Mouse (Mus musculus): Measurements from ENCODE around the gene Clmn.

Clmn gene

DNA sequence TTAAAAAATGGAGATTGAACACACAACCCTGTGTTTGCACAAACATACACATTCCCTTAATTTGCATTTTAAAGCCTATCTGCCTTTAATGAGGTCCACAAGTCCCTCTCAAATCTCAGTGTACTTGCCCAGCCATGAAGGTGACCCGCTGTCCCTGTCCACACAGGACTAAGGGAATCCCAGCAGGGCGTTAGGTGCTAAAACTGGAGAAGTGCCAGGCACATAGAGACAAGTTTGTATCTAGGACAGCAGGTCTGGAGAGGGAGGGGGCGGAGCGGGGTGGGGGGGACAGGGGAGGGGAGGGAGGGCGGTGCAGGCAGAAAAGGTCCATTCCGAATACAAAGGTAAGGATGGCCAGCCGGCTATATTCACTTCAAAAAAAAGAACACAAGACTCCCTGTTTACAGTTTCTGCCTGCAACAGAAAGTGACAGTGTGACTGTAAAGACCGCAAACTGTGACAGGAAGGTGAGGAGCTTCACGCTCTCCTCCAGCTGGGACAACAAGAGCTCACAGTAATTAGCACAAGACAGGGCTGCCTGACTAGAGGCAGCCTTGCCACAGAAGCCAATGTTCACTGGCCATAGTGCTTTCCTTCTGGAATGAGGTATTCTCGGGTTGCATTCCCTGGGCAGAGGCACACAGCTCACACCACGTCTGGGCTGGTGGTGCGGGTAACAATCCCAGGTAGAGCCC is 47.6 kb downstream of the Clmn start:
- DNase-seq (ENCODE audit: low spot score in 2 of 2): peak; percentile 42 to 47

DNA sequence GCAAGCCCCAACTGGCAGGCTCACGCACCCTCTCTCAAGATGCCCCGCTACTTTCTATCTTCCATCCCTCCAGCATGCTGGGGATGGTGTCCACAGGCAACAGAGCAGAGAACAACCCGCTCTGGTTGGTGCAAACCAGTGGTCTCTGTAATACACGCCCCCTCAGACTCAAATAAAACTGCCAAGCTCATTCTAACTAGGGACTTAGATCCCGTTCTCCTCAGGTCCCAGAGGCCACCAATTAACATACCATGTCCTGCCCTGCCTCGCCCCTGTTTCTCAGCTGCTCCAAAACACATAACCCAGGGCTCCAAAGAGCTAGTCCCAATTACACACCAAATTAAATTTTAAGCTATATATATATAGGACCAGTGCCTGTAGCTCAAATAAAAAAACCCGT is 50.6 kb downstream of the Clmn start:
- no peak for DNase-seq (ENCODE audit: low spot score in 2 of 2)

DNA sequence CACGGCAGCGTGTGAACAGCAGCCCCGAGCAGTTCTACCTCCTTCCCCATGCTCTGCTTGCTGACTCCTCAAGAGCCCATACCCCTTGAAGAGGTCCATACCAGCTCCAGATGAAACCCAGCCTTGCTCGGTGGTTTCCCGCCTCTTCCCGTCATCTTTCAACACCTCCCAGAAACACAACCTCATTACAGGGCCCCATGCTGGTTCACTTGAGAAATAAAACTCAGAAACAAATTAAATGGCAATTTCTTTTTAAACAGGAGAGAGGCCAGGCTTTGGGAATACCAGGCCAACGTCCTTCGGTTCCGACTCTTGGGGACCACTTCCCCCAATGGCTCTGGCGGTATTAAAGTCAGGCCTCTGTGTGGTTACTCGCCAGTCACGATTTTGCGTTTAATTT is 51.1 kb downstream of the Clmn start:
- DNase-seq (ENCODE audit: low spot score in 2 of 2): no peak

DNA sequence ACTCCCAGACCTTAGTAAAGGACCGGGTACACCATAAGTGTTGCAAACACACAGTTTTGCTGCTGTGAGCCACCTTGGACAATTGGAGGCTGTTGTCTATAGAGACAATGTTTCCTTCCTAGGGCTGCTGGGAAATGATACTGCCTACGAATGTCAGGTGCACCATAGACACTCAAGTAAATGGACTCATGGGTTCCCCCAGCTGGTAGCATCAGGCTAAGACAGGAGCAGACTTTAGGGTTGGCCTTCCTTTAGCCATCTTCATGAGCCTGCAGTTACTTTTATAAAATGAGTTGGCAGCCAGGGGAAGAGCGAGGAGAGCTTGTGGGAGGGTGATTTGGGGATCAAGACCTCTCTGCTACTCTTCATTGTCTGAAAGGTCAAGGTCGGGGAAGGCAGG is 52.2 kb downstream of the Clmn start:
- no peak for DNase-seq (ENCODE audit: low spot score in 2 of 2)

DNA sequence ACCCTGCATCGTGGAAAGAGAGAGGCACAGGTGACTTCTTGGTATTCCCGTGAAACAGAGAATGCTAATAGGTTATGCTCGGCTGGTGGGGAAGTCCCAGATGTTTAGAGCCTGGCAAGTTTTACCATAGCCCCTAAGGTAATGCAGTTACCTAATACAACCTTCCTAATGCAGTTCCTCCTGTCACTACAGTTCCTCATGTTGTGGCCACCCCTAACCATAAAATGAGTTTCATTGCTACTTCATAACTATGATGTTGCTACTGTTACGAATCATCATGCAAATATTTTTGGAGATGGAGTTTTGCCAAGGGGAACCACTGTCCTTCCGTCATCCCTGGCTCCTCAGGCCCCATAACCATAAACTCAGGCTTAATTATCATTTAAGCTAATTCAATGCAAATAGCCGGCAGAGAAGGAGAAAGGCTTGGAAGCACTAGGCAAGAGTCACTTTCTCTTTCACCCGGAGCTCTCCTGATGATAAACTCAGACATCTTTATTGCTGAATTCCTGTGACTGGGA is 53.9 kb downstream of the Clmn start:
- DNase-seq (ENCODE audit: low spot score in 2 of 2): no peak

DNA sequence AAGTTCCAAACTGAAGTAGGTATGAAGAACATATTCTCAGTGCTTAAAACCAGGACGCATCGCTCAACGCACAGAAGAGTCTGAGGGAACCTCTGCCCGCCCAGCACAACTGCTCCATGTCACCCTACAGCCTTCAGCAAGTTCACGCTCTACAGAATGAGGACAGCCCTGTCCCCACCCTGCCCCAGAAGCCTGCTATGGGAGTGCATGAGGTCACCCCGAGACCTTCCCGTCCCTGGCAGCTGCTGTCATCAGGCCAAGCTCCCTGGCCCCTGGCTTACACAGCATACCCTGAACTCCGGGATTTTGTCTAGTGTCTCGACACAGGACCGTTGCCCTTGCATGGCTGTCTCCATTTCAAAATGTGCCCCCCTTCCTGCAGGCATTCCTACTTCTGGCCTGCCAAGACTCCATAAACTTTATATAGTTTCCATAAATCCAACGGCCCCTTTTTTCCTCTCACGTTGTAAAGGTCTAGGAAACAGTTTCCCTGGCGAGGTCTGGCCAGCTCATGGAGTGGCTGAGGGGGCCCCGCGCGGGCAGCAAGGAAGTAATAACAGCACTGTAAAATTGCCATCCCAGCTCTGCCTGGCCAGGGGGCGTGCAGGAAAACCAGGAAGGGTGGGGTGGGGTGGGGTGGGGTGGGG is 56.3 kb downstream of the Clmn start:
- DNase-seq (ENCODE audit: low spot score in 2 of 2): no peak

DNA sequence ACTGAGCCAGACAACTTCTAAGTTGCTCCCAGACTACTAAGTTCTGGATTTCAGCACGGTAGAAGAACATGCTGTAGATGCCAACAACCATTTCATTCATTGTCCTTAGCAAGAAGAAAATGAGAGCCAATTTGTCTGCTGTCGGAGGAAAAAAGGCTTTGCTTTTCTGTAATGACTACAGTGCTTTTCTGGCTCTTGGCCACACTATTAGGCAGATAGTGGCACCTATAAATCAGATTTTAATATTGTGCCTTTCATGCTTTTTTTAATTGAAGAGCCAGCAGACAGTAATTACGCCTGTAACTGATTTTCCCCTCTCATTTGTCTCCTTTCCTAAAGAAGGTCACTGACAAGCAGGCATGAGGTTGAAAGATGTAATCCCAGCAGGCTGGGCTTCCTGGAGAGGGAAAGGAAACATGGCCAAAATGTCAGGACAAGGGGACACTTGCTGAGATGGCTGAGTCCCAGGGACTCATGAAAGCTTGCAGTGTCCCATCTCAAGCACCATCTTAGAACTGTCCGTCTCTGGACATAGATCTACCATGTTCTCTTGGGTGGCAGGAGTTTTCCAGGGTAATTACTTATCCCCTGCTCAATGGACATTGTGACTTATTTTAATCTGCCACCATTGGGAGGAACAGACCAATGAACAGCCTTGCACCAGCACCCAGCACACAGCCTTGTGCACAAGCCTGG is 58.0 kb downstream of the Clmn start:
- no peak for DNase-seq (ENCODE audit: low spot score in 2 of 2)

DNA sequence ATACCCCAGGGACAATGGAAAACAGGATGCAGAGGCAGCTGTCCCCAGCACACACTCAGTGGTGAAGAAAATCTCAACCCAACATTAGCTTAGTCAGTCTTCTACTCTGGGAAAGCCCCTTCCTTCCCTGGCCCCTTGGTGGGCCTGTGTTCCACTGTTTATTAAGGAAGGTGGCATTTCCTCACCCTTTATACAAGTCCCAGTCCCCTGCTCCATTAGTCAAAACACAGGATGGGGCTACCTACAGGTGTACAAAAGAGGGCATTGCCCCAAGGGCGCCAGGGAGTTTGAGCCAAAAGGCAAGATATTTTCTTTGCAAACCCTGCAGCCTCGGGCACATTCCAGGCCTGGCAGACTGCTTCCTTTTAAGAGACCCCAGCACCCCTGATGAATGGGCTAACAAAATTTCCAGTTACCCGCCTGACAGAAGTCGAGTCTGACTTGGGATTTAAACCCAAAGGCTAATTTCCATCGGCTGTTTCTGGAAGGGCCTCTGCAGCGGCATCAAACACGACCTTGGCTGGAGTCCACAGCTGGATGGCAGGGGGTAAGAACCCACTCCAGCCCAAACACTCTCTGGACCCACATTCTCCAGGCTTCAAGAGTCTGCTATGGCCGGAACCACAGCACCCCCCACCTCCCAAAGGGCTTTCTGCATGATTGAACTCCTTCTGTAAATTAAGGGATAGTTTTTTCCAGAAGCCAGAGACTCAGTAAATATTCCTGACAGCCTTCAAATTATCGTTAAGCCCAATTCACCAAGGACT is 63.2 kb downstream of the Clmn start:
- DNase-seq (ENCODE audit: low spot score in 2 of 2): no peak

DNA sequence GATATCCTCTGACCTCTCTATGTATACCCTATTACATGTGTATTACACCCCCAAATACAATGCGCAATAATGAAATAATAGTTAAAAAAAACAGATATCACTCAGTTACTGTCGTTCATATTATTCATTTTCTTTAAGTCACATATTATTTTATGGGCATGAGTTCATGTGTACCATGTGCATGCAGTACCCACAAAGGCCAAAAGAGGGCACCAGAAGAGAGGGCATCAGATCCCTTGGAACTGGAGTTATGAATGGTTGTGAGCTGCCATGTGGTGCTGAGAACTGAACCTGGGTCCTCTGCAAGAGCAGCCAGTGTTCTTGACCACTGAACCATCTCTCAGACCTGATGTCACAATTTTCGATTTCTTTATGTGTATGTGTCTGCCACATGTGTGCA is 65.5 kb downstream of the Clmn start:
- DNase-seq (ENCODE audit: low spot score in 2 of 2): no peak

DNA sequence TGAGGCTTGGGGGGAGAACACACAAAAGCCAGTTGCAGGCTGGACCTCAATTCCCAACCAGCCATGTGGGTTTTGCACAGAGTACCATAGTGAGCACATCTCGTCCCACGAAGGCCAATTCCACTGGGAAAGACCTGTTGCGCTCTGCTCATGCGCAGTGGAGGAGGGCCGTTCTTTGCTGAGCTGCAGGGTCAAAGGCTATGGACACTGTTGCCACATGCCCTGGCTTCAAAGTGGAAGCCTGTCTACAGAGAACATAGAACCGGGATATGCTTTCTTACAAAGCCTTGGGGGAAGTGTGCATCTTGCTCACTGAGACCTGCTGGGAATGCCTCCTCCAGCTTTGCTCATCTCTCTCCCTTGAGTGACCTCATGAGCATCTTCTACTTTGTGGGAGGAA is 67.0 kb downstream of the Clmn start:
- no peak for DNase-seq (ENCODE audit: low spot score in 2 of 2)

DNA sequence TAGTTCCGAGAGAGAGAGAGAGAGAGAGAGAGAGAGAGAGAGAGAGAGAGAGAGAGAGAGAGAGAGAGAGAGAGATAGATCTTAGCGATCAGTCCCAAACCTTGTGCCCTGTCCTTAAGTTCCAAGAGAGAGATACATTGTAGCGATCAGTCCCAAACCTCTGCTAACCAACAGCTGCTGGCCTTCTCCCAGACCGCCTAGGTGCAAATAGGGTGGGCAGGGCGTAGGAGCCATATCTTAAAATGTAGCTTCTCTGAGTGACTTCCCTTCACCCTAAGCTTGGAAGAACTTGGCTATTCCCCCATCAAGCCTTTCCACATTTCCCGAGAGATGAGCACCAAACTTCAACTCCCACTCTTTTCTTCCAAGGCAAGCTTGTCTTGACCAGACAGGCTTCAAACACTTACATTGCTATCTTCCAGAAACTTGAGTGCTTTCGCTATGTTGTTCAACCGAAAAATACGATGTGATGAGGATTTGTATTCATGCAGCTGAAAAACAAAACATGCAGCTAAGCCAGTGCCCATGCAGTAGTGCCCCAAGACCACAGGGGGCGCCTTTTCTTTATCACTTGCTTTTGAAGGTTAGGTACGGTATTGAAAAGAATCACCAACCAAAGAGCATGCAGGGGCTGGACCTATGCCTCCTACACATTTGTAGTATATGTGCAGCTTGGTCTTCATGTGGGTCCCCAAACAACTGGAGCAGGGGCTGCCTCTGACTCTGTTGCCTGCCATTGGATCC is 68.1 kb downstream of the Clmn start:
- DNase-seq (ENCODE audit: low spot score in 2 of 2): no peak

DNA sequence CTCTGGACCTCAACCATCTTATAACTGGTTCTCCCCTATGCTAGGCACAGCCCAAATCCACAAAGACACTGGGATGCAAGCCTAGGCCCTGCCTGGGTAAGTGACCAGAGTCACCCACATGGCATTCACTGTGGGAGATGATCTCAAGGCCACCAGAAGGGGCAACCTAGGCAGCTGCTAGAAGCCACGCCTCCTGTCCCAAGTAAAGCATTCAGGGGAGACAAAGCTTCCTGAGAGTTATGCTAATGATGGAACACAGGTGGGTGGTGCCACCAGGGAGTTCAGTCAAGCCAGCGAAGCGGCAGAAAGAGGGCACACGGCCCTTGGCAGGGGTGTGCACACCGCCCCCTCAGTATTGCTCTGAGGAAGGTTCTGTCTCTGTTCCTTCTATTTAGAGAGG is 69.9 kb downstream of the Clmn start:
- no peak for DNase-seq (ENCODE audit: low spot score in 2 of 2)

DNA sequence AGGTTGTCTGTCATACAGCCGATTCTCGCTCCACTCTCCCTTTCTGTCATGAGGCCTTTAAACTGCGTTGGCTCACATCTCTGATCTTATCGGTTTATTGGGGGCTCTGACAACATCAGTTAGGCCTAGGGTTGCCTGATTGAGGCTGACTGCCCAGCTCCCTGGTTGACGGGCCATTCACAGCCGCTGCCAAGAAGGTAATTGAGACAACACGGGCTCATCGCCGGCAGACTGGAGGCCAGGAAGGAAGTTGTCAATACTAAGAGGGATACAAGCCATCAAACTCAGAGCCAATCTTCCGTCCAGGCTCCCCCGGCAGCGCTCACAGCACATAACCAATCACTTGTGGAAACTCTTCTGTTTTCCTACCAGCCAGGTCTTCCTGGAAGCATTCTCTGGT is 71.4 kb downstream of the Clmn start:
- DNase-seq (ENCODE audit: low spot score in 2 of 2): no peak

DNA sequence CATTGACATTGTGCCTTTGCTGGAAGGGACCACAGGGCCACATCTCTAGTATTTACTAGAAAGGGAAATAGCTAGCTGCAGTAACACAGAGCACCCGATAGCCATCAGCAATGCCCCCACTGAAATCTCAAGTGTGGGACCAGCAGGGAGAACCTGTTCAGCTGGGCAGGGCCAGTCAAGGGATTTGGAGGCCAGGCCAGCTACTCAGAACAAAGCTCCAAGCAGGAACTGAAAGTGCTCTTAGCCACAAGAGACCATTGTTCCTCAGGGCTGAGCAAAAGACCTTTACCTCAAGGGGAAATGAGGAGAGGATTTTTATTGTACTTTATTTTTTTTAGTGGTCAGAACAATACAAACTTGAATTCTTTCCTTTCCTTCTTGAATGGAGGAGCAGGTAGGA is 87.3 kb downstream of the Clmn start:
- DNase-seq (ENCODE audit: low spot score in 2 of 2): no peak

DNA sequence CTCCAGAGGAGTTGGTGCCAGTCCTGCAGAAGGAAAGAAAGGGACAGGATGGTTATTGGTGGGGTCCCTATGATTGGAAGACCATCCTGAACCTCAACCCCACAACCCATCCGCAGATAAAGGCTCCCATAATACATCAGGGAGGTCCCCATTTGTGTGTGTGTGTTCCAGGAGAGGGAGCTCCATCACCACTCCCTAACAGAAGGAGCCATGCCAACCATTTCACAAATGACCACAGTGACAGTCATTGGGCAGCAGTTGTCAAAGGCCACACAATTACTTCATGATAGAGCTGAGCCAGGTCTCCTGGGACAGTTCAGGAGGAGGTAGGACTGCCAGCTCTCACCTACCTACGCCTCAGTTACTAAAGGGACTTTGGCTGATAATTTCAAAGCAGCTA is 92.9 kb downstream of the Clmn start:
- DNase-seq (ENCODE audit: low spot score in 2 of 2): no peak

DNA sequence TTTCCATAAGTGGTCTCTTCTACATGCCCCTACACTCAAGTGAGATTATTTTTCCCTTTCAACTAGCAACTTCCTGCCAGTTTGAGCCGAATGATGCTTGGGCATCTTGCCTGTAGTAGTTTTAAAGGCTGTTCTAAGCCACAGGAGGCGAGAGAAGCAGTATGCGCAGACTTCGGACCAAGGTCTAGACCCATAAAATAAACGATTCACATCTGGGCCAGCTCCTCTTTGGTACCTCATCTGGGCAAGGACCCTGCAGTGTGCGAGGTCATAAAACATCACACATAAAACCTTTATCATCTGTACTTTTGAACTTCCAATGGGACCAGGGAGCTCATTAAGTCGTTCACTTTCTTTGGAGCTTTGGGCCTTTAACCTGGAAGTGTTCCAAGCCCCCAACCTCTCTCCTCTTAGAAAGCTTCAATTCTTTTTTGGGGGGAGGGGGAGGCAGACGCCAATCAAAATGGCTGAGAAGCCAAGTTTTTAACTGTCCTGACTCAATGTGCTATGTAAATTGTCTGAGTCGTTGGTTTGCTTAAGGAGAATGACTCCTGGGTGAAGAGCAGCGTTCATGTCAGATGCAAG is 95.6 kb downstream of the Clmn start:
- no peak for DNase-seq (ENCODE audit: low spot score in 2 of 2)

DNA sequence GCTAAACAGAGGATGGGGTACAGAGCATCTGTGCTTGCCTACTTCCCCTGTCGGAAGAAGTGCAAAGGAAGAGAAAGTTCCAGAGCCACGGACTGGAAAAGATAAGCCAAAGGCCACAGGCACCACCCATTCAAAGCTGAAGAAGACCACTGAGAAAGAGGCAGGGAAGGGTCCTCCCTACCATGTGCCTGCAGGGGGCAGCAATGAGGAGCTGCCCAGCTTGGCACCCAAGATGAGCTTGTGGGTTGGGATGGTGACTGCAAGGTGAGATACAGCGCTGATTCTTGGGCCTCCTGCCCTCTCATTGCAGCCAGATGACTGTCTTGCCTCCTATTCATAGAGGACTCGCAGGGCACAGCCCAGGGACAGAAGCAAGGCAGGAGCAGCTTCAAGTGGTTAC is 97.7 kb downstream of the Clmn start:
- no peak for DNase-seq (ENCODE audit: low spot score in 2 of 2)

DNA sequence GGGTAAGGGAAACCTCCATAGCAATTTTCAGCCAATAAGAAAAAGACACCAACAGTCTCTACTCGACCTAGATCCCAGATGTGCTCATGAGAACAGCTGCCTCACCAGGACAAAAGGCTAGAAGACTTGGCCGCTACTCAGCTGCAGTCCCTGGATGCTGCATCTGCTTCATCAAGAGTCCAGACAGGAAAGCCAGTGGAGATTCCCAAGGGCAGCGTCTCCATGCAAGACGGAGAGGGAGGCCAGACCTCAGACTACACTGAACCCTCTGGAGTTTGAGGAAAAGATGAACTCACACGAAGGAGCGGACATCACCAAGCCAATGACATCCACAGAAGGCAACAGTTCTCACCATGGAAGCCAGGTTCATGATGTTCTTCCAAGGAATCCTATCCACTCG is 99.1 kb downstream of the Clmn start:
- DNase-seq (ENCODE audit: low spot score in 2 of 2): peak; percentile 41 to 72

DNA sequence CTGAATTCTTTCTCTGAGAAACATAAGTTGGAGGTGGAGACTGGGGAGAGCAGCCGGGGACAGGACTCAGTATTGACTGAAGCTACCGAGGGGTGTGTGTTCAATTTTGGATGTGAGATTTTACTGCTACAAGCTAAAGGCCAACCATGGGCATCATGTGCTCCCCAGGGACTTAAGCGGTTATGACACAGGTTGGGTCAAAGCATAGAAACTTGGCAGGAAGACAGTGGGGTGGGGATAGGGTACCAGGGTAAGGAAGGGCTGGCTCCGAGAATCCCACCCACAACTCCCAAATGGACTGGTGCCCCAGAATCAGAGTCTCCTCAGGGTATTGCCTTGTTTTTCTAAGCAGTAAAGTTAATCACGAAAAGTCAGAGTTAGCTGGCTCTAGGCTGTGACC is 99.8 kb downstream of the Clmn start:
- peak in 1 of 2 experiments; percentile 42 for DNase-seq (ENCODE audit: low spot score in 2 of 2)

DNA sequence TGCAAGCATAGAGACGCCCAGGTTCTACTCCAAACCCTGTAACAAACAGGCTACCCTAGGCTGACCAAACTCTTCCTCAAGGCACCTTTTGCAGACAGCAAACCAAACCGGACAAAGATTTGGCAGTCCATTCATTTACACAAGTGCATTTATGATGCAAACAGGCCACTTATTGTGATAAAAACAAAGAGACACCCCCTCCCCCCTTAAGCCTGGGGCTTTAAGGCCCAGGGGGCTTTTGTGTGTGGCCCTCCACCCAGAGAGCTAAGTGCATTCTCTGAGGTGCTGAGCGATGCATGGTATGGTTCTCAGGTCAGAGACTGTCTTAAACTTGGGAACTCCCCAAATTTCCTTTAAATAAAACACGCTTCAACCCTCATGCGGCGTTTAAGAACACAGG is 101.0 kb downstream of the Clmn start:
- no peak for DNase-seq (ENCODE audit: low spot score in 2 of 2)

DNA sequence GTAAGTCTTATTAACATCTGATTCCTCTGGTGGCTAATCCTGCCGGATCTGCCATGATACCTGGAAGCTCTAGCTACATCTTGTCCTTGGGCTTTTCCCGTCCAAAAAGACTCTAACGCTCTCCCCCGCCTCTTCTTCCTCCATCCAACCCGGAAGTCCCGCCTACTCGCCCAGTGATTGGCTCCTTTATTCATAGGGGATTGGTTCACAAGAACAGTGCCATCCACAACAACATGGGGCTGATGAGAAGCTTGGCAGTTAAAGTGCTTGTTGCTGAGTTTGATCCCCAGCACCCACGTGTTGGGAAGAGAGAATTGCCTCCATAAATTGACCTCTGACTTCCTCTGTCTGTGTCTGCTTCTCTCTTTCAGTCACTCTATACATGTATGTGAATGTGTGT is 103.5 kb downstream of the Clmn start:
- no peak for DNase-seq (ENCODE audit: low spot score in 2 of 2)

All from heart, adult 9 months (tissue).